Mouse (Mus musculus): Measurements from ENCODE around the gene Tarbp1. TPM values are rescaled to one million over a fixed set of nuclear protein-coding genes. Genes with fewer than 3 reads are reported as not detected.

Gene Tarbp1
- polyA plus RNA-seq, 1 experiment from 2014 or later, result 3.0 TPM

GRCm38 (mm10) chr8:126382216-126382615 is 92.6 kb downstream of the Tarbp1 start:
- no peak overlapping the region for H3K9ac ChIP-seq
- H3K27ac ChIP-seq, result no peak overlapping the region
- H3K4me3 ChIP-seq (replicated peaks), result no peak overlapping the region
- H3K36me3 ChIP-seq, result no peaks in the 10 kb centered on the region
- H3K4me1 ChIP-seq (replicated peaks), result no peaks in the 10 kb centered on the region
- no peaks in the 10 kb centered on the region for H3K9me3 ChIP-seq
- H3K4me2 ChIP-seq (replicated peaks), result no peak overlapping the region
- 37% methylated on average over 14 of the region's 14 CpGs for WGBS
- H3K27me3 ChIP-seq (replicated peaks), result no peaks in the 10 kb centered on the region
- no peak for ATAC-seq

GRCm38 (mm10) chr8:126381299-126381698 is 93.6 kb downstream of the Tarbp1 start:
- ATAC-seq, result no peak
- 77% methylated on average over 7 of the region's 7 CpGs for WGBS
- H3K27me3 ChIP-seq (replicated peaks), result no peaks in the 10 kb centered on the region

GRCm38 (mm10) chr8:126380141-126380540 is 94.7 kb downstream of the Tarbp1 start:
- ATAC-seq, result no peak
- Histone ChIP-seq H3K9me3 (no peaks in the 10 kb centered on the region), H3K36me3 (no peaks in the 10 kb centered on the region), H3K27ac (no peak overlapping the region), H3K4me2 (replicated peaks) (no peak overlapping the region), H3K4me1 (replicated peaks) (no peaks in the 10 kb centered on the region), H3K27me3 (replicated peaks) (no peaks in the 10 kb centered on the region), H3K9ac (no peak overlapping the region), H3K4me3 (replicated peaks) (no peak overlapping the region)
- WGBS, result 36% methylated on average over 2 of the region's 2 CpGs

More at GRCm38 (mm10) chr8:126381299-126381698, 93.6 kb downstream of the Tarbp1 start:
- Histone ChIP-seq H3K9ac (no peak overlapping the region), H3K27ac (no peak overlapping the region), H3K36me3 (no peaks in the 10 kb centered on the region), H3K4me2 (replicated peaks) (no peak overlapping the region), H3K9me3 (no peaks in the 10 kb centered on the region), H3K4me3 (replicated peaks) (no peak overlapping the region), H3K4me1 (replicated peaks) (no peaks in the 10 kb centered on the region)

- WGBS, result 87% methylated on average over 6 of the region's 6 CpGs
- Histone ChIP-seq H3K4me3 (replicated peaks) (no peak overlapping the region), H3K36me3 (no peaks in the 10 kb centered on the region), H3K4me2 (replicated peaks) (no peak overlapping the region), H3K9ac (no peak overlapping the region), H3K4me1 (replicated peaks) (no peaks in the 10 kb centered on the region), H3K27ac (no peak overlapping the region), H3K9me3 (no peaks in the 10 kb centered on the region), H3K27me3 (replicated peaks) (no peaks in the 10 kb centered on the region)
- ATAC-seq, result no peak
Observed at GRCm38 (mm10) chr8:126379580-126379979, 95.3 kb downstream of the Tarbp1 start.

Other genes starting within 250 kb of the Tarbp1 start
- 0.39 and 0.60 TPM in 2 replicates for gene Slc35f3, start 176.5 kb downstream of the Tarbp1 start, polyA plus RNA-seq (2015; fragmentation: Nextera tagmentation; extraction: Ambion mirVana)
- 68.2 and 70.9 TPM in 2 replicates for gene Coa6, start 52.5 kb downstream of the Tarbp1 start, polyA plus RNA-seq (2015; fragmentation: Nextera tagmentation; extraction: Ambion mirVana)
- 14.1 and 16.1 TPM in 2 replicates for gene Irf2bp2, start 118.9 kb upstream of the Tarbp1 start, polyA plus RNA-seq (2015; fragmentation: Nextera tagmentation; extraction: Ambion mirVana)

Data from intestine, embryonic 15.5 days (tissue).